In genomic region chr12:79949101-79949824, GRCm38 (mm10) we compare ENCODE assay signal across 9 mouse cellular contexts.
DNase-seq lines count a peak whose midpoint lies in the region; ATAC-seq and TF ChIP-seq lines count a peak whose summit lies in the region.
"Had no signal": no experiment of that assay in that cellular context is flagged by ENCODE, and none has a peak within 500 bp of the region (broad histone marks: within the 10 kb centered on the region; RNA-seq: fewer than 3 reads in every experiment).

No protein-coding gene starts in this region.

- 41% methylated on average over 14 of the region's 14 CpGs for WGBS in heart, embryonic 12.5 days
- 15% methylated on average over 14 of the region's 14 CpGs for WGBS in kidney, embryonic 14.5 days
- WGBS in midbrain, embryonic 14.5 days = 23% methylated on average over 14 of the region's 14 CpGs
- 44% methylated on average over 14 of the region's 14 CpGs for WGBS in cerebellum, adult 2 months

- no peak overlapping the region for H3K9ac ChIP-seq in heart, embryonic 12.5 days
- H3K9ac ChIP-seq in kidney, embryonic 14.5 days (ENCODE audit: low read depth, low read length) = no peak overlapping the region
- H3K9ac ChIP-seq in midbrain, embryonic 14.5 days (replicated peaks; ENCODE audit: low read length) = no peak overlapping the region

- TF ChIP-seq CTCF in cerebellum, adult 2 months (IDR thresholded peaks at IDR 0.05; ENCODE audit: borderline replicate concordance, insufficient read depth, low read depth, low read length) = no peak

- no peak for ATAC-seq in heart, embryonic 12.5 days (ENCODE audit: insufficient number of reproducible peaks, low FRiP score)
- peak; percentile 93 for ATAC-seq in kidney, embryonic 14.5 days (ENCODE audit: low FRiP score, low TSS enrichment)
- no peak for ATAC-seq in midbrain, embryonic 14.5 days (ENCODE audit: low FRiP score, low TSS enrichment)
- no peak for ATAC-seq in megakaryocyte-erythroid progenitor cell, adult 5-6 weeks (replicated peaks; ENCODE audit: low FRiP score, low TSS enrichment, poor library complexity, severe bottlenecking)

- H3K4me3 ChIP-seq in heart, embryonic 12.5 days = no peak overlapping the region
- H3K4me3 ChIP-seq in kidney, embryonic 14.5 days (ENCODE audit: low read length) = no peak overlapping the region
- H3K4me3 ChIP-seq in midbrain, embryonic 14.5 days (replicated peaks; ENCODE audit: low read depth, low read length) = no peak overlapping the region
- no peak overlapping the region for H3K4me3 ChIP-seq in cerebellum, adult 2 months (replicated peaks; ENCODE audit: insufficient read depth, low read depth, low read length)

- no peaks in the 10 kb centered on the region for H3K9me3 ChIP-seq in heart, embryonic 12.5 days (replicated peaks)
- H3K9me3 ChIP-seq in kidney, embryonic 14.5 days (ENCODE audit: control insufficient read depth, low read length) = no peaks in the 10 kb centered on the region
- H3K9me3 ChIP-seq in midbrain, embryonic 14.5 days (ENCODE audit: control insufficient read depth, low read length) = no peaks in the 10 kb centered on the region
- H3K9me3 ChIP-seq: G1E had no signal

- no peak overlapping the region for H3K4me2 ChIP-seq in heart, embryonic 12.5 days
- no peak overlapping the region for H3K4me2 ChIP-seq in kidney, embryonic 14.5 days (replicated peaks; ENCODE audit: low read depth, low read length)
- H3K4me2 ChIP-seq in midbrain, embryonic 14.5 days (ENCODE audit: low read length) = no peak overlapping the region

- DNase-seq in urinary bladder, postnatal 14 days (ENCODE audit: low spot score) = peak; percentile 86
- no peak for DNase-seq in urinary bladder, postnatal 25 days (ENCODE audit: low spot score)
- DNase-seq in midbrain, embryonic 14.5 days = no peak
- DNase-seq in thymus, postnatal 0 days (ENCODE audit: low spot score) = no peak
- DNase-seq in cerebellum, adult 2 months = no peak

- H3K27ac ChIP-seq in heart, embryonic 12.5 days (ENCODE audit: poor library complexity, severe bottlenecking) = peak overlapping the region; percentile 69
- peak overlapping the region; percentile 87 for H3K27ac ChIP-seq in kidney, embryonic 14.5 days (ENCODE audit: low read depth, low read length)
- H3K27ac ChIP-seq in midbrain, embryonic 14.5 days (replicated peaks; ENCODE audit: low read depth, low read length) = 0 out of 2 replicates have a peak overlapping the region, but pooled peaks have one; percentile 20
- H3K27ac ChIP-seq in cerebellum, adult 2 months (ENCODE audit: insufficient read depth, low read length) = no peak overlapping the region

- H3K36me3 ChIP-seq in heart, embryonic 12.5 days = no peaks in the 10 kb centered on the region
- no peaks in the 10 kb centered on the region for H3K36me3 ChIP-seq in kidney, embryonic 14.5 days (ENCODE audit: control insufficient read depth, insufficient read depth, low read length)
- H3K36me3 ChIP-seq in midbrain, embryonic 14.5 days (ENCODE audit: control insufficient read depth, insufficient read depth, low read length) = no peaks in the 10 kb centered on the region
- H3K36me3 ChIP-seq: G1E had no signal

- H3K4me1 ChIP-seq in heart, embryonic 12.5 days (replicated peaks) = peaks cover 35% of the 10 kb centered on the region
- peaks cover 34% of the 10 kb centered on the region for H3K4me1 ChIP-seq in kidney, embryonic 14.5 days (ENCODE audit: control insufficient read depth, insufficient read depth, low read length)
- H3K4me1 ChIP-seq in midbrain, embryonic 14.5 days (ENCODE audit: control insufficient read depth, insufficient read depth, low read length) = peaks cover 9% of the 10 kb centered on the region; the same call in 1 of the 2 replicates
- H3K4me1 ChIP-seq in cerebellum, adult 2 months (ENCODE audit: control insufficient read depth, insufficient read depth, low read length) = peaks cover 17% of the 10 kb centered on the region

- TF ChIP-seq POLR2A in cerebellum, adult 2 months (IDR thresholded peaks at IDR 0.05; ENCODE audit: borderline replicate concordance, insufficient read depth, low read length) = no peak

- H3K27me3 ChIP-seq in heart, embryonic 12.5 days (replicated peaks) = no peaks in the 10 kb centered on the region
- no peaks in the 10 kb centered on the region for H3K27me3 ChIP-seq in kidney, embryonic 14.5 days (ENCODE audit: control insufficient read depth, insufficient read depth, low read length)
- H3K27me3 ChIP-seq in midbrain, embryonic 14.5 days (ENCODE audit: control insufficient read depth, insufficient read depth, low read length) = no peaks in the 10 kb centered on the region
- H3K27me3 ChIP-seq in cerebellum, adult 2 months (ENCODE audit: control insufficient read depth, insufficient read depth, low read length) = no peaks in the 10 kb centered on the region
